Mouse (Mus musculus) ES-E14 (cell line): ENCODE data around the gene Pla2g2d.

Source experiments
- CHD2 ChIP-seq: IDR thresholded peaks from 2 replicates; pipeline ENCODE4 v1.6.1; 2014; ENCODE audit warnings: mild to moderate bottlenecking, low read depth, low read length, inconsistent platforms
- HCFC1 ChIP-seq: IDR thresholded peaks from 2 replicates; pipeline ENCODE4 v1.6.1; 2012; ENCODE audit warnings: low read length, inconsistent platforms, borderline replicate concordance; ENCODE audit not compliant: insufficient read depth
- MAFK ChIP-seq: IDR thresholded peaks from 2 replicates; pipeline ENCODE4 v1.6.1; 2014; ENCODE audit warnings: mild to moderate bottlenecking, low read depth, low read length, inconsistent platforms; ENCODE audit not compliant: insufficient read depth
- ZC3H11A ChIP-seq: IDR thresholded peaks from 2 replicates; pipeline ENCODE4 v1.6.1; 2012; ENCODE audit warnings: low read depth, mild to moderate bottlenecking, inconsistent platforms, low read length, borderline replicate concordance

DNA sequence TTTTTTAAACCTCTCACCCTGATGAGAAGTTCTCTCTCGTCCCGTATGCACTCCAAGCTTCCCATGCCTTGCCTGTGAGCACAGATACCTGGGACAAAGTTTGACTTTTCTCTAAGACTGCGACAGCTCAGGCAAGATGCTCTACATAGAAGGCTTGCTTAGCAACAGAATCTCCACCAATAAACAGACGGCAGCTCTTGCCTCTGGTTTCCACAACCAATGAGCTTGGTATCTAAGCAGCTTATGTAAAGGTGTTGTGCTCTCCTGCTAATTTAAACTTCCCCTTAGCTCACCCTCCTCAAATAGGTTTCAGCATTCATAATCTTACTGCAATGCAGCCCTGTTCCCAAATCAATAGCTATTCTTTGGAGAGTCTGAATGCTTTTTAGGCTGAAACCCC lies 26.1 kb downstream of the Pla2g2d start:
- TF ChIP-seq ZC3H11A: no peak
- no peak for TF ChIP-seq MAFK
- TF ChIP-seq HCFC1: no peak
- TF ChIP-seq CHD2: no peak
